Mouse (Mus musculus) thymus, adult 2 months (tissue): Measurements from ENCODE around the gene Hsd17b3.

Experiments used
- CTCF ChIP-seq: fragments of 200-500 bp; IDR thresholded peaks from 2 replicates; pipeline ENCODE4 v1.5.1; 2012; ENCODE audit warnings: mild to moderate bottlenecking, control low read depth, low read length, moderate library complexity, borderline replicate concordance; ENCODE audit not compliant: control insufficient read depth, poor library complexity, insufficient read depth; ENCODE audit errors: extremely low read depth
- POLR2A ChIP-seq: fragments of 200-500 bp; IDR thresholded peaks from 2 replicates; pipeline ENCODE4 v1.6.1; 2012; ENCODE audit warnings: mild to moderate bottlenecking, low read length, control low read depth, moderate library complexity; ENCODE audit not compliant: control insufficient read depth, poor library complexity, insufficient read depth; ENCODE audit errors: extremely low read depth

DNA sequence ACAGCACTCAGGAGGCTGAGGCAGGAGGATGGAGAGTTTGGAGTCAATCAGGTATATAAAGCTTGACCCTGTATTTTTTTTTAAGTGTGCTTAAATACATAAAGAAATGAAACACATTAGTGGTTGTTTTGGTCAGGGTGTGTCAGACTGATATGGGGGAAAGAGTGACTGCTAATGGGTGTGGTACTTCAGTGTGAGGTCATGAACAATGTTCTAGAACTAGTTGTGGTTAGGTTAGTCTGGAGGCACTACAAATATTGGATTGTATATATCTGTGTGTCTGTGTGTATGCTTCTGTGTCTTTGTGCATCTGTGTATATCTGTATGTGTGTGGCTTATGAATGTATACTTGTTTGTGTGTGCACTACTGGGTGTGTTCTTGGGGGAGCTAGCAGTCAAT, 39.5 kb downstream of the Hsd17b3 start:
- TF ChIP-seq CTCF (no peak), POLR2A (no peak)
